Mouse (Mus musculus): ENCODE results near the gene Erbb4.

- TF ChIP-seq POLR2A (IDR thresholded peaks at IDR 0.05; ENCODE audit: borderline replicate concordance, low read depth, low read length) (no peak), CTCF (IDR thresholded peaks at IDR 0.05; ENCODE audit: low read depth, low read length) (no peak)
Measured at GRCm38 (mm10) chr1:68120364-68120763, 987.5 kb downstream of the Erbb4 start.
